Mouse (Mus musculus) testis, postnatal 14 days (tissue): ENCODE results near the gene Dpp9.

ENCODE experiments used
- DNase-seq: peaks from one replicate; pipeline ENCODE4 v3.0.0; 2021; ENCODE audit warnings: low spot score

Dpp9 gene

DNA sequence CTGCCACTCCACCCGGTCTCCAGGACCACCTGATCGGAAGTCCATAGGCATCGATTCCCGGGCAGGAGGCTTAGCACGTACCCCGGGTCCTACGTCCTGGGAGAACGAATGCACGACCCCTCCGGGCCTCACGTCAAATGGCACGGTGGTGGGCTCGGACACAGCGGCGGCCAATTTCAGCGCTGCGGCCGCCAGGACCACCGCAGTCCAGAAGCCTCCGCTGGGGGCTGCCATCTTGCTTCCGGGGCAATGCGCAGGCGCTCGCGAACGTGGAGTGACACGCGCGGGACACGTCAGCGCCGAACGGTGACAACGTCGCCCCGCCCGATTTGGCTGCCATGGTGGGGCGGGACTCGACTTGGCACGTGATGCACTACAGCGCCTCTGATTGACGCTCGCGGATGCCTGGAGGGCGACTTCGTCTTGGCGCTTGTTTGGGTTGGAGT lies 35.0 kb downstream of the Dpp9 start, which contains the start of gene Mydgf:
Gene Mydgf, minus strand, starts transcription at position 263 of the 446 bp plus-strand sequence.
- peak; percentile 92 for DNase-seq

DNA sequence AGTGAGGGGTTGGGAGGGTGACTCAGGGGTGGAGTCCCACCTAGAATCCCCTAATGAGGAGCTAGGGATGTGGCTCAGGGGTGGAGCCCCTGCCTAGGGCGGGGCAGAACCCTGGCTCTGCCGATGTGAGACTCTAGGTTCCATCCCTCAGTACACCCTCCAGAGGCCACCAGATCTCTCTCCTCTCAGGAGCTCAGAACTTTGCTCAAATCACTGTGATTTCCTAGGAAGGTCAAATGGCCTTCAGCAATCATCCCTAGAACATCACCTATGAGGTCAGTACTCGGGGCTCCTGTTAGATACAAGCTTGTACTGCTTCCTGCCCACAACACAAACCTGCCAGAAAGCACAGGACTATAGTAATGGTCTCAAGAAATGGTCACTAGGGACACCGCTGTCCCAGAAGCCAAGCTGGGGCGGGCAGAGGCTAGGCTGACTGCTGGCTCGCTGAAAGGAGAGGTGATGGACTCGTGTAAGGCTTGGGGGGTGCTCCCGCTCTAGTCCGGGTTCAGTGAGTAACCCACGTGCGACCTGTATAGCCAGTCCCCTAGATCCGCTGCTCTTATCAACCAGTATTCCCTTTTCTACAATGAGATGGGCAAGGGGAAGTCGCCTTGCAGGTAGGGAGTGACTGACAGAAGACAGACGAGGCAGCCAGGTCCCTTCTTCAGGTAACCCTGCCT lies 35.6 kb downstream of the Dpp9 start:
- no peak for DNase-seq

DNA sequence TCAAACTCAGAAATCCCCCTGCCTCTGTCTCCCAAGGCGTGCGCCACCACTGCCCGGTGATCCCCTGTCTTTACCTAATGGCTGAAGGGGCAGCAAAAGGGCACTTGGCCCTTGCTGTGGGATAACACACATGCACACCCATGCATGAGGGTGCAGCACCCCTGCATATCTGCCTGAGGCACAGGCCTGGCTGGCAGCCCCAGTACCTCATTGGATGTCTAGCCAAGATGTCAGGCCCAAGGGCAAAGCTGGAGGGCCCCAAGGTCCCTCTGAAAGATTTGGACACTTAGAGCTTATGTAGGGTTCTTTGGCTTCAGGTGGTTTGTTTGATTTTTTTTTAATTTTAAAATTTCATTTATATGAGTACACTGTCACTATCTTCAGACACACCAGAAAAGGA lies 43.3 kb downstream of the Dpp9 start:
- no peak for DNase-seq

DNA sequence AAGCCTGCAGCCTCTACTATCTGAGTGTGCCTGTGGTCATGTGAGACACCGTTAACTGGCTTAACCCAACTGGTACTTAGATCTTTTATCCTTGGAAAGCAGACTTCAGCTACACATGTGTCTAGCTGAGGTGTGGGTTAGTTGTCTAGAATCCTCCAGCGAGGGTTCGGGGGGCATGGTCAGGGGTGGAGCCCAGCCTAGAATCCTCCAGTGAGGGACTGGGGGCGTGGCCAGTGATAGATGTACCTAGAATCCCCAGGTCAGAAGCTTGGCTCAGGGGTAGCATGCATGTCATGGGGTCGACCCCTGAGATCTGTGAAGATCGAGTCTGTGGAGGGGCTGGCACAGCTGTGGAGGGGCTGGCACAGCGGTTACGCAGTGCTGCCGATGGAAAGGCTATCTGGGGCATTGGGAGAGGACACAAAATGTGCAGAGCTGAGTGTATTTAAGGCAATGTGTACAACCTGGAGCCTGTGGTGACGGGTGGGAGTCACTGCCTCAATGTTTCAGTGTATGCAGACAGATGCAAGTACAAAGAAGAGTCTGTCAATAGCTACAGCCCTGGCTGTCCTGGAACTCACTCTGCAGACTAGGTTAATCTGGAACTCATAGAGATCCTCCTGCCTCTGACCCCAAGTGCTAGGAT lies 45.2 kb downstream of the Dpp9 start:
- DNase-seq = no peak

DNA sequence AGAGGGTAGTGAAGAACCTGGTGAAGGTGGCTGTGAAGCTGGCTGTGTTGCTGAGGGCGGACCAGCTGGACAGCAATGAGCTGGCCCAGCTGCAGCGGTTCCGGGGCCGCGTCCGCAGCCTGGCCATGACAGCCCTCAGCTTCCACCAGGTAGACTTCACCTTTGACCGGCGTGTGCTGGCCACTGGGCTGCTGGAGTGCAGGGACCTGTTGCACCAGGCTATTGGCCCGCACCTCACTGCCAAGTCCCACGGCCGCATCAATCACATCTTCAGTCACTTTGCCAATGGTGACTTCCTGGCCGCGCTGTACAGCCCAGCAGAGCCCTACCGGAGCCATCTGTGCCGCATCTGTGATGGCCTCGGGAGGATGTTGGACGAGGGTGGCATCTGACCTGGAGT lies 46.8 kb downstream of the Dpp9 start:
- DNase-seq = no peak

DNA sequence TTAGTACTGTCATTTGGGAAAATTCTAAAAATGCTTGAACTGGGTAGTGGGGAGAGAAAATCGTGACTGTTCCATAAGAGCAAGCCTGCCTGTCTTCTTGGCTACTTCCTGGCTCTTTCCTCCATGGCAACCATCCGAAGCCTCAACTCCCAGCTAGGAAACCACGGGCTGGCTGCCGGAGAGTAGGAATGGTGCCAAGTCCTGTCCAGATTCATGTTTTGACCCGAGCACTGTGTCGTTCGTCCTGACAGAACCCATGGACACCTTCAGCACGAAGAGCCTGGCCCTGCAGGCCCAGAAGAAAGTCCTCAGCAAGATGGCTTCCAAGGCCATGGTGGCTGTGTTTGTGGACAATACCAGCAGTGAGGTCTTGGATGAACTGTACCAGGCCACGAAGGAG lies 47.2 kb downstream of the Dpp9 start:
- no peak for DNase-seq

DNA sequence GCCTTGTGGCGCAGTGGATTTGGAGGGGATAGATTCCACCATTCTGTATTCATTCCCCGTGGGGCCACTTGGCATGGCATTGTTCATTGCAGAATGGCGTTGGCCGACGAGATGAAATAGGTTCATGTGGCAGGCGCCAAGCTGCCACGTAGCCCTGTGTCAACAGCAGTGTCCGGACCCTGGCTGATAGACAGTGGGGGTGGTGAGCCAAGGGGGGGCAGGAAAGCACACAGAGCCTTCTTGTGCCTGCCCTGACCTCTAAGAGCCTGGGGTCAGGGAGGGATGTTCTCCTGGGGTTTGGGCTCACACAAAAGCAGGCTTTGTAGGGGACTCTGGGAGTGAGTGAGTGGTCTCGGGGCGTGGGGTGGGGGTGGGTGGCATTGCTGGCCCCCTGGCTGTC lies 48.1 kb downstream of the Dpp9 start:
- DNase-seq = no peak

DNA sequence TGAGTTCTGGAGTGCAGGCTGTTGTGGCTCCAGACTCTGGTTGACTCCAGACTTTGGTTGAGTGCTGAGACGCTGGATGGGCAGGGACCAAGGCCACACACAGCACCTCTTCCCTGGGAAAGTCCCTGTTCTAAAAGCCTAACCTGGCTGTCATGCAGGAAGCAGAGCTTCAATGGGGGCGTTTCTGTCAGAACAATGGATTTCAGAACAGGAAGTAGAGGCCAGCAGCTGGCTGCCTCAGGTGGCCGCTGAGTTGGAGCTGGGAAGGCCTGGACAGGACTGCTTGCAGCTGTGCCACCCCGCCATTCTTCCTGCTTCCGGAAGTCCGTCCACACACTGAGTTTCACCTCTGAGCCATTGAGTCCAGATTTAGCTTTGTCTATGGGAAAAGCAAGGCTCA lies 48.9 kb downstream of the Dpp9 start:
- DNase-seq = no peak

DNA sequence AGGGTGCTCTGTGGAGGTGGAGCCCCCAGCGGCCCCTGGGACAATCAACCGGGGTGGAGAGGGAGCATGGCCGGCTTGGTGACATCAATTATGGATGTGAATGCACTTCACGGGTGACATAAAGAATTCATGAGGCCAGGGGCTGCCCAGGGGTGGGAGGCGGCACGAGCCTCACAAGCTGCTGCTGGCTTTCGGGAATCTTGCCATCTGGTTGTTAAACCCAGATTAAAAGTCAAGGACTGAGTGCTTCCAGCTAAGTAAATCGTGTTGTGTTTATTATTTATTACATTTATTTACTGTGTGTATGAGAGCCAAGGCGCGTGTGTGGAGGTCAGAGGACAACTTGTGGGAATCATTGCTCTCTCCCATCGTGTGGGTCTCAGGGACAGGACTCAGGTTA lies 53.0 kb downstream of the Dpp9 start:
- DNase-seq = no peak

DNA sequence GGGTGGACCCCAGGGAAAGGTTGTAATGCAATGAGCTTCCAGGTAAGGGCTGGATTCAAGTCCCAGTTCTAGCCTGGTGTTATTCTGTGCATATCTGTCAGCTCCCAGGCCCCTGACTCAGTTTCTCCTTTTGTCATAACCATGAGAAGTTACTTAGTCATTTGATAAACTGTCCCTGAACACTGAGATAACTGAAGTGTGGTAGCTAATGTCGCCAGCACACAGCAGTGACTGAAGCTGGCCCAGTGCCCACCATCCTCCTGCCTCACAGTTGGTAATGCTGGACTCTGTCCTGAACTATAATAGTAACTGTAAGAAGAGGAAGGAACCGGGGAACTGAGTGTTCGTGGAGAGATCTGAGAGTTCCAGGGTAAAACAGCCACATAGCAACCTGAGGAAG lies 54.2 kb downstream of the Dpp9 start:
- no peak for DNase-seq

DNA sequence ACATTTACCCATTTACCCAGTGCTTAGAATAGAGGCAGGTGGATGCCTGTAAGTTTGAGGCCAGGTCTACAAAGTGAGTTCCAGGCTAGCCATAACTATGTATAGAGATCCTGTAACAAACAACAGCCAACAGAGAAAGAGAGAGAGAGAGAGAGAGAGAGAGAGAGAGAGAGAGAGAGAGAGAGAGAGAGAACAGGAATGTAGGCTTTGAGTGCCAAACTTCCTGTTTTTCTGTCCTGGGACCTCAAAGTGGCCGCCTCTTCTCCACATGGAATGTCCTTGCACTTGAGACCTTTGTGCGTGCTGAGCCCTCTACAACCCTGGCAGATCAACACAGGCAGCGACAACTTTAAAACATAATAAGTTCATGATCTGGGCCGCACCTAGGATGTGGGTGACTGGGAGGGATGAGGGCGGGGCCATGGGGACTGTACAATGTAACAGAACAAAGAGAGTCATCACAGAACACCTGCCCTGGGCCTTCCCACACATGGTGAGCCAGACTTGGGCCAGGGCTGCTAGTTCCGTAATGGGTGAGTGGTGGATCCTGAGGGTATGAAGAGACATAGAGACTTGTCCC lies 55.1 kb downstream of the Dpp9 start:
- no peak for DNase-seq

DNA sequence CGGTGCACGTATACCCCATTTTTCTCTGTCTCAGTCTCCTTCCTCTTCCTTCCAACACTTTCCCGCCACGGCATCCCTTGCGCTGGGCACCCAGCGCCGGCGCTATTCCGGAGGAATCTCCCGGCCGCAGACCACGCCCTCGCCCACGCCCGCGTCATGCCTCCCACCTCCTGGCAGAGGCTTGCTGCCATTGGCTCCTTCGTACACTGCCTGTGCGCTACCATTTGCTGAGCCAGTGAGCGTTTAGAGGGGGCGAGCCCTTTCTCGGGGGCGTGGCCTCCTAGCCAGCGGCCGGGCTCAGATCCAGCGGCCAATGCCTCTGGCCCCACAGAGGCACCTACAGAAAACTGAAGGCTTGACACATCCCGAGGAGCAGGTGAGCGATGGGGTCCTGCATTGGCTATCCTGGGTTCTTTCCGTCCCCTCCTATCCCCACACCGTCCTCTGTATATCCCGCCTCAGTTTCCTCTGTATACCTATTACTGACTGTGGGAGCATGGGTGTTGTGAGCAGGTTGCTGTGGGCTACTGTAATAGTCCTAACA lies 56.4 kb downstream of the Dpp9 start, which contains the start of gene Tnfaip8l1:
Gene Tnfaip8l1, plus strand, starts transcription at position 247 of the 544 bp plus-strand sequence.
- peak; percentile 93 for DNase-seq

DNA sequence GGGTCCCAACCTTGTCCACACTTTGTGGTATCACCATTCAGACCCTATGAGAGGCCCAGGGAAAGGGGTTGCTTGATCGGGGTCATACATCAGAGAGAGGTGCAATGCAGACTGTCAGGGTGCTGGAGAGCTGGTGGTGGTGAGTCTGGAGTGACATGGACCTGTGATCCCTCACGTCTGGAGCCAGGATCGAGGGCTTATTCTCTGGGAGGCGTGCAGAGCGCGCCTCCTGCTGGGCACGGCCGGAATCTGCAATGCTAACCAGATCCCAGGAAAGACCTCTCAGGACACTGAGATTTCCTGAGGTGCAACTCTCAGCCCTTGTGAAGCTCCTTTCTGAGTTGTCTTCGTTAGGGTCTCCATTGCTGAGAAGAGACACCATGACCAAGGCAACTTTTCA lies 59.0 kb downstream of the Dpp9 start:
- no peak for DNase-seq

DNA sequence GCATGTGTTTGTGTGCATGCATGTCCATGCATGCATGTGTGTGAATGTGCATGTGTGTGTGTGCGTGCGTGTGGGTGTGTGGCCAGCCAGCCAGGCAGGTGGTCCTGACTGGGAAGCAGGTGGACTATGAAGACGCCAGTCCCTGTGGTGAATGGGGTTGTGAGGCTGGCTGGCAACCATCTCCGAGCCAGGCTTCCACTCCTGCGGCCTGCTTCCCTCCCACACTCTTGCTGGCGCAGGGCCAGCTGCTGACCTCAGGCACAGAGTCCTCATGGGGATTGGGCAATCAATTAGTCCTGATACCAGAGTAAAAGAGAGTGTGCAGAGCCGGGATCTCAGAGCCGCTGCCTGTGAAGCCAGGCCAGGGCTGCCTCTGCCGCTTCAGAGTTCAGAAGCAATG lies 65.1 kb downstream of the Dpp9 start:
- peak; percentile 58 for DNase-seq

DNA sequence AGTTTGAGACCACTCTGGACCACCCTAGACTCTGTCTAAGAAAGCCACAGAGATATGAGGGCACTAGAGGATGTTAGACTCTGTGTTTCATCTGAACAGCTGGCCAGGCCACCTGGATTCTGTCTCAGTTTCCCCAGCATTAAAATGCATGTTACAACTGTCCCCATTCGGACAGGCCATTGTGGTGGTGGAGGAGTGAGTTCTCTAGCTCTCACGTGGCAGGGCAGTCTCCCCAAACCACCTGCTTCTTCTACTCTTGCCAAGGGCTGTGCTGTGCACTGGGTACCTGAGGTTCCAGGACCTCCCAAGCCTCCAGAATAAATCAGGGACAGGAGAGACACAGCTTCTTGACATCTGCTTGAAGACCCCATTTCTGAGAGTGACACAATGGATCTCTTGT lies 68.8 kb downstream of the Dpp9 start:
- no peak for DNase-seq

DNA sequence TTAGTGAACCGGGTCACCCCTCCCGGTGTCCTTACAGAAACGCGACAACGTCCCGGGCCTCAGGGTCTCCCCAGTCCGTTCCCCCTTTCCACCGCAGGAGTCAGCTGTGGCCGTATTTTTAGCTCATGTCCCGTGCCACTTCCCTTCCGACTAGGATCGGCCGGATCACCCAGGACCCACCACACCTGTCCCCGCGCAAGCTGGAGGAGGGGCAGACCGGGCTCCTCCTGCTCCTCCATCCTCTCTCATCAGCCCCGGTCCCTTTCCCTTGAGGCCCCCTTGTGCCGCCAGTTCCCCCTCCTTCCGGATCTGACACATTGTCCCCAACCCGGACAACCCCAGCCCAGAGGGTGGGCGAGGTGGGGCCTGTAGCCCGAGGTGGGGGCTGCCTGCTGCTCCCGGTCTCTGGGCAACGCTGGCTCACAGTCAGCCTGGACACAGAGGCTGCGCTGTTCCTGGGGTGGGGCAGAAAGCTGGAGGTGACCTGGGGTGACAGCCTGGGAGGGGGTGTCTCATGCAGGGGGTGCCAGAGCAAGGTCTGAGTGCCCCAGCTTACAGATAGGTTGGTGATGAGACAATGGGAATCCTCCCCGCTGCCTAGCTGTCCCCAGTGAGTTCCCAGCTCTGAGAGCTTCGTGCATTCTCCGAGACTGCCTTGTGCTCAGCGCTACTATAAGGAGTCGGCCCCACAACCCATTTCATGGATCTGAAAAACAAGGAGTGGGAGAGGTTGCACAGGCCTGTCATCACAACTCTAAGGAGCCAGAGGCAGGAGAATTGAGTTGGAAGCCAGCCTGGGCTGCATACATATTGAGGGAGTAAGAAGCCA lies 69.7 kb downstream of the Dpp9 start:
- no peak for DNase-seq

DNA sequence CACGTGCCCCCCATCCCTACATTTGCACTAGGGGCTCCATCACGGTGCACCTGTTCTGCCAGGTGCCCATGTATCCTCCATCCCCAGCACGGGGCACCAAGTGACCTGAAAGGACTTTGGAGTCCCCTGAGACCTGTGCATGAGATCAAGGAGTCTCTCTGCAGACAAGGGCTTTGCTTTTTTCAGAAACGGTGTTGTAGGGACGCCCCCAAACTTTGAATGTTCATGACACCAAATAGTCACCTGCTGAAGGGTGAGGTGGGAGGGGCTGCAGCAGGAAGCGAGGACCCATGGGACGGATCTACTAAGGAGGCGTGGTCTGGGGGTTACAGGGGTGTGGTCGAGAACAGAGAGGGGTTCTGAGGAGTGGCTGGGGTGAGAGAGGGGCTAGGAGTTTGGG lies 70.4 kb downstream of the Dpp9 start:
- no peak for DNase-seq

DNA sequence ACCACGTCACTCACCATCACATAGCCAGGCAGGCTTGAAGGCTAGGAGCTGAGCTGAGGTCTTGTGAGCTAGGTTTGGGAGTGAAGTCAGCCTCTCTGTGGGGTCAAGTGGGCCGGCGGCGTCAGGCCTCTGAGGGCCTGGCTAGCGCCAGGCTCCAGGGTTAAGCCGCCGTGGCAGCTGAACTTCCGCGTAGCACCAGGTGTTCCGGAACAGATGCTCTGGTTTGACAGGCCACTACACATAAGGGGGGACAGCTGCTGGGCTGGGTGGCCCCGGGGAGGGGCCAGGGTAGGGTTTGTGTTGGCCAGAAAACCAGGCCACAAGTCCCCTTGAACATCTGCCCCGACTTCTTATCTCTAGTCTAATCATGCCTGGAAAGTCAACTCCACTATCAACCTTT lies 71.3 kb downstream of the Dpp9 start:
- DNase-seq = no peak

DNA sequence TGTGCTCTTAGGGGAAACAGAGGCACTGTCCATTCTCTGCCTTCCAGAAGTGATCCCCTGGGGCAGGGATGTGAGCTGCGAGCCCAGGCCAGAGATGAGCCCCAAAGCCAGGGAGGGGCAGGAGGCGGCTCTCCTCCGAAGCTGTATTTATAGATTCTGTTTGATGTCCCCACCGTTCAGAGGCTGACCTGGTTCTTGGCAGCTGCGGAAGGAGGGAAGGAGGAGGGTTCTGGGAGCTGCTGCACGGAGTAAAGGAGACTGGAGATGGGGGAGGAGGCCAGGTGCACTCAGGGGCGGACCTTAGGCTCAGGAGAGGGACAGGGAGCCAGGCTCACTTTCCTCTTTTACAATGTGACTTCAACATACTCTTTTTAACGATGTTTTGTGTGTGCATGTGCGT lies 72.6 kb downstream of the Dpp9 start:
- DNase-seq = no peak

DNA sequence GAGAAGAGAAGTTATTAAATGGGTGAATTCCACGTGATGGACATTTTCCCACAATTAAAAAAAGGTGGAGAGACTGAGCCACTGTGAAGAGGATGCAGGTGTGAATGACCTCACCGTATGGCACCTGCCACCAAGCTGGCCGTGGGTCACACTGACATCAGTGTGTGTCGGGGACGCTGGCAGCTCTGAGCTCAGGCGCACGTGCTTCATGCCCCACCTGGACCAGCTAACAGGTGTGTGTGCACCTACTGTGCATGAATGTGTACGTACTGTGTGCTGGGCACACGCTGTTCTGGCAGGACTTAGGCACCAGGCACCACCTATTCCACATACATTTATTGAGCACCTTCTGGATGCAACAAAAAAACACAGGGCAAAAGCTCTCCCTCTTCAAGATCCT lies 74.2 kb downstream of the Dpp9 start:
- no peak for DNase-seq

DNA sequence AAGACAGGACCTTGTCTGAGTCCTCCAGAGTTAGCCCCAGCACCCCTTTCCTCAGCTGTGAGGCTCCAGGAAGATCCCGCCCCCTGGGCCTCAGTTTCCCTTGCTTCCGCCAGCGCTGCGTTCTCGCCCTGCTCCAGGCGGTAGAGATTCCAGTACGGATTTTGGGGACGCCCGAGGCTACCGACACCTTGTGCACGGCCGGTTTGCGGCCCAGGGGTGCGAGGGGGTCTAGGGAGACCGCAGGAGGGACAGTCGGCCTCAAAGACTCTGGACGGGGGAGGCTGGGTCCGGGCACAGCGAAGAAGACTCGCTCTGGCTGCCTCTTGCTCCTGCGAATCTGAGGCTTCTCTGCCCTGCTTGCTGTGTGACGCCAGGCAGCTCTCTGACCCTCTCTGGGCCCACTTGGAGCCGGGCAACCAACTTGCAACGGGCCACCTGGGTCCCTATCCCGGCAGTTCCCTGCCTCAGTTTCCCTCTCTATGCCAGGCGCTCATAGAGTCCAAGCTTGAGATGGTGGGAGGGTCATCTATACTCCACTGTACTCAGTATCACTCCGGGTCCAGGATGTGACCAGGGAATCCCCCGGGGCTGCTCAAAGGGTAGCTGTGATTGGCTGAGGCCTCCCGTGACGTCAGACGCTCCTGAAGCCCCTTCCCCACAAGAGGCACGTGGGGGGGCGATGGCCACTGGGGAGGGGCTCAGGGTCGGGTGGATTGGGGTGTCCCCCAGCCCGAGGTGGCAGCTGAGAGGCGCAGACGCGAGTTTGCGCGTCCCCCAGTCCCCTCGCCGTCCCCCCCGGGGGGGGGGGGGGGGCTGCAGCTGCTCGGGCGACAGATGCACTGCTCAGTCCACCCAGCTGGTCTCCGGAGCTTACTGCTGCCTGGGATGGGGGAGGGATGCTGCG lies 76.8 kb downstream of the Dpp9 start:
- DNase-seq = peak; percentile 49
